13 mouse cellular contexts compared by ENCODE assay signal in genomic region chr7:66115821-66116343, GRCm38 (mm10). TPM values are rescaled to one million over a fixed set of nuclear protein-coding genes. Genes with fewer than 3 reads are reported as not detected.
DNase-seq lines count a peak whose midpoint lies in the region; ATAC-seq and TF ChIP-seq lines count a peak whose summit lies in the region.
"Had no signal": no experiment of that assay in that cellular context is flagged by ENCODE, and none has a peak within 500 bp of the region (broad histone marks: within the 10 kb centered on the region; RNA-seq: fewer than 3 reads in every experiment).

No protein-coding gene starts in this region.

- no peak for DNase-seq in heart, postnatal 25 days (ENCODE audit: low spot score)
- DNase-seq in thymus, postnatal 0 days (ENCODE audit: low spot score) = peak; percentile 60
- no peak for DNase-seq in thymus, postnatal 4 days
- DNase-seq in retina, embryonic 14.5 days (ENCODE audit: low spot score) = no peak
- DNase-seq: cerebellum, adult 18-20 months; gastrocnemius, postnatal 14 days; kidney, adult 11 months had no signal

- H3K4me2 ChIP-seq in heart, embryonic 14.5 days (ENCODE audit: low read length) = no peak overlapping the region
- H3K4me2 ChIP-seq in intestine, postnatal 0 days (replicated peaks; ENCODE audit: low read depth) = no peak overlapping the region

- 55% methylated on average over 11 of the region's 11 CpGs for WGBS in heart, embryonic 14.5 days
- WGBS in intestine, postnatal 0 days = 83% methylated on average over 11 of the region's 11 CpGs

- H3K4me1 ChIP-seq in heart, embryonic 14.5 days (ENCODE audit: control insufficient read depth in 2 of 2, insufficient read depth in 2 of 2, low read length in 2 of 2) = peaks cover 22 to 67% of the 10 kb centered on the region in 2 experiments
- no peaks in the 10 kb centered on the region for H3K4me1 ChIP-seq in intestine, postnatal 0 days (replicated peaks; ENCODE audit: control insufficient read depth, insufficient read depth, low read length)

- H3K27ac ChIP-seq in heart, embryonic 14.5 days (replicated peaks in 1 of 2; ENCODE audit: control insufficient read depth in 1 of 2, insufficient read depth in 1 of 2, low read depth in 2 of 2, low read length in 2 of 2) = no peak overlapping the region
- H3K27ac ChIP-seq in intestine, postnatal 0 days (ENCODE audit: low read depth, low read length) = no peak overlapping the region
- H3K27ac ChIP-seq: hindbrain, embryonic 10.5 days had no signal

- H3K27me3 ChIP-seq in heart, embryonic 14.5 days (ENCODE audit: control insufficient read depth, insufficient read depth, low read length) = no peaks in the 10 kb centered on the region
- no peaks in the 10 kb centered on the region for H3K27me3 ChIP-seq in intestine, postnatal 0 days (replicated peaks; ENCODE audit: control insufficient read depth, insufficient read depth, low read length)

- peak overlapping the region; percentile 19; the same call in 1 of the 2 replicates for H3K9ac ChIP-seq in heart, embryonic 14.5 days (ENCODE audit: low read length)
- no peak overlapping the region for H3K9ac ChIP-seq in intestine, postnatal 0 days (ENCODE audit: low read depth, low read length)

- intact Hi-C loops in heart, postnatal 25 days (cut with DNase I) = no loop called here

- H3K9me3 ChIP-seq in heart, embryonic 14.5 days (ENCODE audit: control insufficient read depth, low read length) = no peaks in the 10 kb centered on the region
- no peaks in the 10 kb centered on the region for H3K9me3 ChIP-seq in intestine, postnatal 0 days (ENCODE audit: control insufficient read depth)
- H3K9me3 ChIP-seq: hindbrain, embryonic 10.5 days had no signal

- no peak overlapping the region for H3K4me3 ChIP-seq in heart, embryonic 14.5 days (ENCODE audit: control insufficient read depth in 1 of 2, insufficient read depth in 1 of 2, low read depth in 1 of 2, low read length in 2 of 2)
- H3K4me3 ChIP-seq in intestine, postnatal 0 days (ENCODE audit: low read depth, low read length) = no peak overlapping the region
- H3K4me3 ChIP-seq: hindbrain, embryonic 10.5 days had no signal

- ATAC-seq in heart, embryonic 14.5 days (ENCODE audit: insufficient number of reproducible peaks, insufficient read depth, low FRiP score, low read depth) = no peak
- ATAC-seq in inflammation-experienced regulatory T-cells, adult 6 months = peak; percentile 91
- peak; percentile 50 for ATAC-seq in neutrophil, adult 5-6 weeks (ENCODE audit: extremely low read depth, insufficient number of reproducible peaks, low FRiP score, poor library complexity, severe bottlenecking)
- no peak for ATAC-seq in intestine, postnatal 0 days
- ATAC-seq: forebrain, embryonic 16.5 days had no signal

- H3K36me3 ChIP-seq in heart, embryonic 14.5 days (ENCODE audit: control insufficient read depth, insufficient read depth, low read length) = peaks cover 8% of the 10 kb centered on the region; the same call in 1 of the 2 replicates
- no peaks in the 10 kb centered on the region for H3K36me3 ChIP-seq in intestine, postnatal 0 days (ENCODE audit: control insufficient read depth, insufficient read depth)

- TF ChIP-seq CTCF in intestine, postnatal 0 days (IDR thresholded peaks at IDR 0.05; ENCODE audit: low read depth) = no peak

RNA-seq across cellular contexts. Expression of gene Chsy1, which starts 6.6 kb away (rescaled TPM):
- 23.4 and 24.0 TPM in 2 replicates for polyA plus RNA-seq in heart, embryonic 14.5 days (2014; fragmentation: Nextera tagmentation; extraction: Ambion mirVana)
- total RNA-seq in heart, postnatal 25 days (2021) = 10 to 100 TPM; 14.4 to 16.8 TPM
- polyA plus RNA-seq in thymus, postnatal 0 days (2015; fragmentation: Nextera tagmentation; extraction: Ambion mirVana) = 8.7 and 12.1 TPM in 2 replicates
- polyA plus RNA-seq in inflammation-experienced regulatory T-cells, adult 6 months (2017; shearing (Covaris generic)) = 10 to 100 TPM in 2 of 3 experiments, 1 to 10 TPM in 1; 8.9 to 54.6 (median 10.3) TPM
- 120 and 122 TPM in 2 replicates for total RNA-seq in neutrophil, adult 5-6 weeks (2017)
- polyA plus RNA-seq in intestine, postnatal 0 days (2015; fragmentation: Nextera tagmentation; extraction: Ambion mirVana) = 4.4 and 4.6 TPM in 2 replicates

RNA-seq across cellular contexts. Expression of gene Selenos, which starts 36.4 kb away (rescaled TPM):
- 63.1 and 66.7 TPM in 2 replicates for polyA plus RNA-seq in heart, embryonic 14.5 days (2014; fragmentation: Nextera tagmentation; extraction: Ambion mirVana)
- total RNA-seq in heart, postnatal 25 days (2021) = 10 to 100 TPM; 31.1 to 36.9 TPM
- polyA plus RNA-seq in thymus, postnatal 0 days (2015; fragmentation: Nextera tagmentation; extraction: Ambion mirVana) = 94.8 and 98.4 TPM in 2 replicates
- 100 to 1,000 TPM; 180 to 191 (median 182) TPM for polyA plus RNA-seq in inflammation-experienced regulatory T-cells, adult 6 months (2017; shearing (Covaris generic))
- total RNA-seq in neutrophil, adult 5-6 weeks (2017) = 44.6 and 48.3 TPM in 2 replicates
- 155 and 156 TPM in 2 replicates for polyA plus RNA-seq in intestine, postnatal 0 days (2015; fragmentation: Nextera tagmentation; extraction: Ambion mirVana)

RNA-seq across cellular contexts. Expression of gene Snrpa1, which starts 57.1 kb away (rescaled TPM):
- polyA plus RNA-seq in heart, embryonic 14.5 days (2014; fragmentation: Nextera tagmentation; extraction: Ambion mirVana) = 90.0 and 93.5 TPM in 2 replicates
- total RNA-seq in heart, postnatal 25 days (2021) = 10 to 100 TPM; 20.2 to 22.5 TPM
- polyA plus RNA-seq in thymus, postnatal 0 days (2015; fragmentation: Nextera tagmentation; extraction: Ambion mirVana) = 189 and 207 TPM in 2 replicates
- 100 to 1,000 TPM; 128 to 166 (median 136) TPM for polyA plus RNA-seq in inflammation-experienced regulatory T-cells, adult 6 months (2017; shearing (Covaris generic))
- 28.4 and 38.1 TPM in 2 replicates for total RNA-seq in neutrophil, adult 5-6 weeks (2017)
- 63.5 and 66.1 TPM in 2 replicates for polyA plus RNA-seq in intestine, postnatal 0 days (2015; fragmentation: Nextera tagmentation; extraction: Ambion mirVana)

Comparison
In these comparisons a context has a peak if more than half of its experiments do, and no peak if none do; other contexts are left out.
1. ATAC-seq: peak in inflammation-experienced regulatory T-cells, adult 6 months (single experiment) and neutrophil, adult 5-6 weeks (single experiment); none in heart, embryonic 14.5 days (single experiment) and intestine, postnatal 0 days (single experiment).